Mouse (Mus musculus) brain, embryonic 14.5 days (tissue): ENCODE measurements around the gene Tubgcp4.

Experiments used
- CTCF ChIP-seq: fragments of 200-500 bp; IDR thresholded peaks from 2 replicates; pipeline ENCODE4 v1.5.1; 2012; ENCODE audit warnings: inconsistent platforms, mild to moderate bottlenecking, moderate library complexity, borderline replicate concordance; ENCODE audit not compliant: insufficient read depth, insufficient read length; ENCODE audit errors: extremely low read depth
- POLR2A ChIP-seq: fragments of 200-500 bp; IDR thresholded peaks from 2 replicates; pipeline ENCODE4 v1.6.1; 2012; ENCODE audit warnings: mild to moderate bottlenecking, inconsistent platforms, borderline replicate concordance; ENCODE audit not compliant: poor library complexity, insufficient read depth, insufficient read length, severe bottlenecking; ENCODE audit errors: extremely low read depth

DNA sequence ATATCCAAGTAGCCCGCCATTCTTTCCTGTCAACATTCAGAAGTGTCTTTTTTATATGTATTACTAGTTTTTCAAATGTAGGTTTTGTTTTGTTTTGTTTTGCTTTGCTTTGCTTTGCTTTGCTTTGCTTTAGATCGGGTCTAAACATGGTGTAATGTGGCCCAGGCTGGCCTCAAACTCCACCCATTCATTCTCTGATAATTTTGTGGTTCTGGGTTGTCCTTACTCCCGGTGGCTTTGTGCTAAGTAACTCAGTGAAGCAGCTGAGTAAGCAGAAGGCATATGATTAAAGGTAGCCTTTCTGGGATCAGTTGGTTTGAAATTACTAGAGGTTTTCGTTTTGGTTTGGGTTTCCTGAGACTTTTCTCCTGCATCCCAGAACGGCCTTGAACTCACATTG, 20.8 kb upstream of the Tubgcp4 start:
- TF ChIP-seq CTCF (no peak), POLR2A (no peak)
